Mouse (Mus musculus) WW6 (cell line): ENCODE measurements around the gene Thumpd3.
A peak's percentile ranks its signal among the peaks of the same experiment; 100 is the strongest.

ENCODE experiments used
- DNase-seq: peaks from one replicate; pipeline ENCODE4 v3.0.0-alpha.2; 2013; ENCODE audit warnings: low read depth, low spot score

Thumpd3 gene

GRCm38 (mm10) chr6:113046041-113046975 is at the start of gene Thumpd3:
Gene Thumpd3 (plus strand): TSS chr6:113046225.
- peak; percentile 97 for DNase-seq

- DNase-seq = no peak
These were observed 46.8 kb upstream of the Thumpd3 start for GRCm38 (mm10) chr6:112999199-112999598.

GRCm38 (mm10) chr6:113000666-113001287 is 45.2 kb upstream of the Thumpd3 start:
- DNase-seq = peak; percentile 86

GRCm38 (mm10) chr6:113001719-113002118 is 44.3 kb upstream of the Thumpd3 start:
- no peak for DNase-seq

GRCm38 (mm10) chr6:113003313-113004111 is 42.5 kb upstream of the Thumpd3 start:
- DNase-seq = no peak

- no peak for DNase-seq
These were observed 39.2 kb upstream of the Thumpd3 start for GRCm38 (mm10) chr6:113006833-113007232.

- no peak for DNase-seq
These were observed 34.1 kb upstream of the Thumpd3 start for GRCm38 (mm10) chr6:113011886-113012285.

GRCm38 (mm10) chr6:113012495-113012941 is 33.5 kb upstream of the Thumpd3 start:
- DNase-seq = no peak

GRCm38 (mm10) chr6:113013550-113013949 is 32.5 kb upstream of the Thumpd3 start:
- DNase-seq = no peak

- no peak for DNase-seq
These were observed 28.5 kb upstream of the Thumpd3 start for GRCm38 (mm10) chr6:113017500-113018047.

GRCm38 (mm10) chr6:113018139-113018538 is 27.9 kb upstream of the Thumpd3 start:
- no peak for DNase-seq

- no peak for DNase-seq
These were observed 21.2 kb upstream of the Thumpd3 start for GRCm38 (mm10) chr6:113024866-113025265.

GRCm38 (mm10) chr6:113025774-113026173 is 20.3 kb upstream of the Thumpd3 start:
- no peak for DNase-seq

- DNase-seq = no peak
These were observed 18.6 kb upstream of the Thumpd3 start for GRCm38 (mm10) chr6:113027446-113027845.

GRCm38 (mm10) chr6:113029006-113029405 is 17.0 kb upstream of the Thumpd3 start:
- no peak for DNase-seq

- no peak for DNase-seq
These were observed 15.5 kb upstream of the Thumpd3 start for GRCm38 (mm10) chr6:113030553-113030952.

- DNase-seq = no peak
These were observed 14.9 kb upstream of the Thumpd3 start for GRCm38 (mm10) chr6:113030970-113031660.

- peak; percentile 31 for DNase-seq
These were observed 13.9 kb upstream of the Thumpd3 start for GRCm38 (mm10) chr6:113032121-113032520.

- no peak for DNase-seq
These were observed 12.8 kb upstream of the Thumpd3 start for GRCm38 (mm10) chr6:113033185-113033584.

GRCm38 (mm10) chr6:113034466-113034865 is 11.6 kb upstream of the Thumpd3 start:
- DNase-seq = no peak
